Mouse (Mus musculus): Measurements from ENCODE around the gene Acot5. TPM values are rescaled to one million over a fixed set of nuclear protein-coding genes. Genes with fewer than 3 reads are reported as not detected.
A peak's percentile ranks its signal among the peaks of the same experiment; 100 is the strongest.
"Not testable (repeated sequence)": the region's sequence is repeated elsewhere in the genome, so short reads cannot be mapped to it uniquely, and the experiment has no call there.

Gene Acot5
- under 1 TPM; 0.23 to 0.40 TPM for total RNA-seq (2021)
- long read RNA-seq, experiment 1, result 0 reads
- long read RNA-seq, experiment 2, result 0 reads

DNA sequence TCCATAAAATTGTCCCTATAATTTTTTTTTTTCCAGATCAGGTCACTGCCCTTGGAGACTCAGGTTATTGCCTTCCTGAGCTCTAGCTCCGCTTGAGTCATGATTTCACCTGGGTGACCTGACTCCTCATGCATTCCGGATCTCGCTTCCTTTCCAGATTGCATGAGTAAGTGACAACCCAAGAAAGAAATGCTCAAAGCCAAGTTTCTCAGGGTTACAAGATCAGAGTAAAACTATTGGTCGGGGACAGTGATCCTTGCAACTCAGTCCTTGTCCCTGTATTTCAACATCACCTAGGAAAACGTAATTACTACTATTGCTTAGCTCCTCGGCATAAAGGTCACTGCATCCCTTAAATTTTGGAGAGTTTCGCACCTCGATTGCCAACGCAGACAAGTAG lies at the start of gene Acot5:
Gene Acot5 (plus strand): TSS at position 340 of the 400 bp plus-strand sequence.
- no peak for DNase-seq

DNA sequence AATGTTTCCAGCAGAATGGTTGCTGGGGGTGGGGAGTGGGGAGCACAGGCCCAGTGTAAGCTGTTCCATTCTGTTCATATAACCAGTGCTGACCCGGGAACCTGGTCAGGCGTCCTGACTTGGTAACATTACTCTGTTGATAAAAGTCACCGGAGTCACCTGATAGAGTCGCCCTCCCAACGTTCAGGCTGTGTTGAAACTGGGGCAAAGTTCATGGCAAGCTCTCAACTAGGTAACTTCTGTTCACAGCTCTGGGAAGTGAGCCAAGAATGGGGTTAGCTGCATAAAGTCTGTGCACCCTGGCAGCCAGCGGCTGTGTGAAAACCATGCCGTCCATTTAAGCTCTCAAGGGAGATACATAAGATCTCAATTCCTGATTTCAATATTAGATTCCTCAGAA lies 48.6 kb upstream of the Acot5 start:
- DNase-seq, result peak; percentile 56 to 82

DNA sequence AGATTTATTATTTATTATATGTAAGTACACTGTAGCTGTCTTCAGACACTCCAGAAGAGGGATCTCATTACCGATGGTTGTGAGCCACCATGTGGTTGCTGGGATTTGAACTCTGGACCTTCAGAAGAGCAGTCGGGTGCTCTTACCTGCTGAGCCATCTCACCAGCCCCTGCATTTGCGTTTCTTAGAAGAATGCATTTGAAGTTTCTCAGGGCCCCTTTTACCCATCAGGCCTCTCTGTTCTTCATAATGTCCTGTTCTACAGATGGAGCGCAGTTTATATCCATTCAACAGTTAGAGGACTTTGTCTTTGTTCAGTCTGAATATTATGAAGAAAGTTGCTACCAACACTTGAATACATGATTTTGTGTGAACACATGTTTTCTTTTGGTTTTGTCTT lies 46.9 kb upstream of the Acot5 start:
- DNase-seq, result not testable (repeated sequence)

DNA sequence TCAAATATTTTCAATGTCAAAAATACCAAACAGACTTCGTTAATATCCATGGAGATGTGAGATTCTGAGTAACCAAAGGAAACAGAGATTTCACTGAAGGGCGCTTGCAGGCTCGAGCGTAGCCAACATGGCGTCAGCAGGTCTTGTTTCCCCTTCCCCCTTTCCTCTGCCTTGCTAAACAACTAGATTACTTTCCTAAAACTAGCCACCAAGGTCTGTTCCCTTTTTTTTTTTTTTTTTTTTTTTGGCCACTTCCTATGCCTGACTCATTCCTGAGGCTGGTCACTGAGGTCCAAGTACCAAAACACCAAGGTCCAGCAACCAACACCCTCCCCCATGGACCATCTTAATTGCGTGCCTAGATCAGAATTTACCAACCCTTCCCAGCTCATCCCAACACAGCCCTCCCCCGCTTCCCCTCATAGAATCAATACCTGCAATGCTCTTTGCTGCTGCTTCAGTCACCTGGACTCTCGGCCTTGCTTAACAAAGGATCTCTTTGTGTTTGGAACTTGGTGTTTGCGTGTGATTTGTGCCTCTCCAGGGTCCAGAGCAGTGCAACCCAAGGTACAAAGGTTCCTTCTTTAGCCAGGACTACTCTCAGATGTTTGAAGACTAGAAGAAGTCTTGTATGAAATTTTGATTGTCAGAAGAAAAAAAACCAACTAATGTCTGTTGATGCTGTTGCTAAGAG lies 45.9 kb upstream of the Acot5 start:
- DNase-seq, result no peak

DNA sequence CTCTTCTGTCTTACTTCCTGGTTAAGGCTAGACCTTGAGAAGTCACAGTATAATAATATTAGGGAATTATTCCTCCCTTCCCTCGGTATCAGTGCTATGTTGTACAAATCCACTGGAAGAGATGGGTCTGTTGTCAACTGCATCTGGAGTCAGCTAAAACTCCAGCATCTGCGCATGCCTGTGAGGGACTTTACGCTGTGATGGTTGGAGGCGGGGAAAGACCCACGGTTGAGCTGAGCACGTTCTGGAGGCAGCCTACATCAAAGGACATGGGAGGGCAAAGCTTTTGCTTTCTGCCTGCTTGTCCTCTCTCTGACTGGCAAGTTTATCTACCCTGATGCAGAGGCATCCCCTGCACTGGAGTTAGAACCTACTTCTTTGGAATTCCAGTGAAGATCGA lies 43.2 kb upstream of the Acot5 start:
- no peak for DNase-seq

DNA sequence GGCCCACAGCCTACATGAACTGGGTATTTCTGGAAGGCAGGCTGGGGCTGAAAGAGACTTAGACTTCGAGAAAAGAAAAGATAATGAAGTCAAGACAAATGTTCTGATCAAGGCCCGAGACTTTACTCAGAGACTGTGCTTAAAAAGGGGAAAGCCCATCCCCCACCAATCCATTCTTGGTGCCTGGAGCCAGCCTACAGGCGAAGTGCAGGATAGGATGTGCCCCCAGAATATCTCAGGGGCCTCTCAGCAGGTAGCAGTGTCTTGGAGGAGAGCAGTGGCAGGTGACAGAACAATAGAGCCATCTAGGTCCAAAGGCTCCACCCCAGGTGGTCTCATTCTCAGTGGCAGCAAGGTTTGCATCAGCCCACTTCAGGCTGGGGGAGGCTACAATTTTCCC lies 40.8 kb upstream of the Acot5 start:
- not testable (repeated sequence) for DNase-seq

DNA sequence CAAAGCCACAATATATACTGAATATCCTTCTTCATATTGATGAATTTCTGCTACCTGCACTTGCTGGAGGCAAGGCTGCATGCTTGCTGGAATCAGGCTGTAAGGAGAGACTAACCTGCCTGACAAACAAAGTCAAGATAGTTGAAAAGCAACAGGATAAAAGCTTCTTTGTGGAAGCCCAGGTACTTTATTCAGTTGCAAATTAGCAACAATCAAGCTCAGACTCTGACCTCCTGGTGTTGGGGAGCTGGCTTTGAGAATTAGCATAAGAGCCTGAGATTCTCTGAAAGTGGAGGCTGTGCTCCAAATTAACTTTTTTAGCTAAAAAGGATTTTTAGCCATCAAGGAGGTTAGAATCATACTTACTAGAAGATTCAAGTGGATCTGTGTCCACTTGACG lies 40.1 kb upstream of the Acot5 start:
- not testable (repeated sequence) for DNase-seq

DNA sequence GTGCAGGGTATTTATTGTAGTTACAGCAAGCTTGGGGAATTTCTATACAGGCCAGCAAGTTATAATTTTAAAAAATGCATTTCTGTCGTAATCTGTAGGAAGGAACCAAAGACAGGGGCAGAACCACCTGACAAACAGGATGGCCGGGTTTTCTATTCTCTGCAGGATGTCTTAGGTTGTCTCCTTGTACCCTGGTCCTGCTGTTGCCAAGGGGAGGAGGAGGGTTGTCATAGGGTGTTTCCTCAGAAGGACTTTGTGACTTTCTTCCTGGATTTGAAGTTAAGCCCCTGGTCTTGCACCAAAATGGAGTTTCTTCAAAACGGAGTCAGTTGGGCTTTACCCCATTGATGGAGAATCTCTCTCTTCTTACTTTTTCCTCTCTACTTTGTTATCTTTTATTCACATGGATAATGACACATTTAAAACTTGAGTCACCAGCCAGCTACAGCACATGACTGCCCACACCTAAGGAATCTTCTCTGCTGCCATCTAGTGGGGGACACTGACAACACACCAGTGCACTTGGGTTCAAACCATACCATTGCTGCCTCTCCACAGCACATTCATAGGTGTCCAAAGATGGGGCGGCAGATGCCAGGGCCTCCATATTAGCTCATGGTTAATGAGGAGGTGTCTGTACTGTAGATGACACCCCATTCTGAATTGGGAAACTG lies 38.3 kb upstream of the Acot5 start:
- peak; percentile 81 to 87 for DNase-seq

DNA sequence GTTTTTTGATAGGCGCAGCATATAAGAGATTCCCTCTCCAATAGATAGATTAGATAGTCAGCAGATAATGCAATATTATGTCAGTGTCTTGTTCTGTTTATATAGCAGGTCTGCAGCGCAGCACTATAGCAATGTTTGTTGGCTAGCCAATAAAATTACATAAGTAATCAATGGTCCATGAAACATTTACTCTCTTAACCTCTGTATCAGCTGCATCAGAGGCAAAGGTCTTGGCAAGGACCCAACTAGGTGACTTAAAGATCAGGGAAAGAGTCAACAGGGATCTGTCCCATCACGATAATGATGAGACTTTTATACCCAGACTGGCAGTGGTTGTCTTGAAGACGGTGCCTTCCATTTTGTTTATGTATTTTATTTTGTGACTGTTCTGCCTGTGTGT lies 36.3 kb upstream of the Acot5 start:
- DNase-seq, result no peak

DNA sequence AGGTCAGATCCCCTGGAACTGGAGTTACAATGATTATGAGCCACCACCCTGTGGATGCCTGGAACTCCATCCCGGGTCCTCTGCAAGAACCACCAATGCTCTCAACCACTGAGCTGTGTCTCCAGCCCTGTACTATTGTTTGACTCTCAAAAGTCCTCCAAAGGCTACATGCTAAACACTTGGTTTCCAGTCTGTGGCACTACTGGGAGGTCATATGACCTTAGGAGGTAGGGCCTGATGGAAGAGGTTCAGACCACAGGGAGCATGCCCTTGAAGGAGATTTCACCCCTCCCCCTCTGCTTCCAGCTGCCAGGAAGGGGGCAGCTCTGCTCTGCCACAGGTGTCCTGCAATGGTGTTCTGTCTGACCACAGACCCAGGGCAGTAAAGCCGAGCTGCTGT lies 35.8 kb upstream of the Acot5 start:
- DNase-seq, result not testable (repeated sequence)

DNA sequence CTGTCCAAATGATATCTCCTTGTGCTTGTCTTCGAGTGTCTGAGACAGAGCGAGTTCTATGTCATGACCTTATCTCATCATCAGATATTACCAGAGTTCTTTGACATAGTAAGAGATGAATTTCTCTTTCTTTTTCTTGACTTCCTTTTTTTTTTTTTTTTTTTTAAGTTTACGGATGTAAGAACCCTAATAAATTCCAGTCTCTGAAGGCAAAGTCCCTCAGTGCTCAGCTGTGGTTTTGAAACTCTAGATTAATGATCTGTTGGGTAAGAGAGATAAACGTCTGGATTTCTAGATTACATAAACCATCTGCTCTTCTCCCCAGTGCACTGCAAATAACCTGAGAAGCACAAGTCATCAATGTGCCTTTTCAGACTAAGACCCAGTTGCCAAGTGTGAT lies 35.0 kb upstream of the Acot5 start:
- DNase-seq, result no peak

DNA sequence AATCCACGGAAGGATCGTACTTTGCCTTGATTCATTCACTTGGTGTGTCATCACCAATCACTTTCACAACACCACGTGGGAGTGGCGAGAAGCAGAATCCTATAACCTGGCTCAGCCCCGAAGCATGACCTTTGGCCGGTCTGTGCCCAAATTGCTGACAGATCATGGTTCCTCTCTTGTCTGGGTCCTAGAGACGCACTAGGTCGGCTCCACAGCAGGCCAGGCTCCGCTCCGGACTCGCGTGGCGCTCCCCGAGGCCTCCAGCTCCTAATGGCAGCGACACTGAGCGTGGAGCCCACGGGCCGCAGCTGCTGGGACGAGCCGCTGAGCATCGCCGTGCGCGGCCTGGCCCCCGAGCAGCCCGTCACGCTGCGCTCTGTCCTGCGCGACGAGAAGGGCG lies 30.9 kb upstream of the Acot5 start, which contains the start of gene Acot4:
Gene Acot4 (plus strand): TSS at position 139 of the 400 bp plus-strand sequence.
- DNase-seq, result peak; percentile 51 to 55

DNA sequence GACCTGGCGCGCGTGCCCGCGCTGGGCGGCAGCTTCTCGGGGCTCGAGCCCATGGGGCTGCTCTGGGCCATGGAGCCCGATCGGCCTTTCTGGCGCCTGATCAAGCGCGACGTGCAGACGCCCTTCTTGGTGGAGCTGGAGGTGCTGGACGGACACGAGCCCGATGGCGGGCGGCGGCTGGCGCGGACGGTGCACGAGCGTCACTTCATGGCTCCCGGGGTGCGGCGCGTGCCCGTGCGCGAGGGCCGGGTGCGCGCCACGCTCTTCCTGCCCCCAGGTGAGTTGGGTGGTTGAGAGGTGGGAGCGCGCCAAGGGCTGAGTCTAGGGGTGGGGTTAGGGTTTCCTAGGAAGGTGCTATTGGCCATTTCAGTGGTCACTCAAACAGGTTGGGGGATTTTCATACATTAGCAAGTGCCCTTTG lies 30.4 kb upstream of the Acot5 start, which contains the start of gene Gm49366:
Gene Gm49366 (plus strand): TSS at position 245 of the 421 bp plus-strand sequence.
- peak; percentile 38 to 40 for DNase-seq

DNA sequence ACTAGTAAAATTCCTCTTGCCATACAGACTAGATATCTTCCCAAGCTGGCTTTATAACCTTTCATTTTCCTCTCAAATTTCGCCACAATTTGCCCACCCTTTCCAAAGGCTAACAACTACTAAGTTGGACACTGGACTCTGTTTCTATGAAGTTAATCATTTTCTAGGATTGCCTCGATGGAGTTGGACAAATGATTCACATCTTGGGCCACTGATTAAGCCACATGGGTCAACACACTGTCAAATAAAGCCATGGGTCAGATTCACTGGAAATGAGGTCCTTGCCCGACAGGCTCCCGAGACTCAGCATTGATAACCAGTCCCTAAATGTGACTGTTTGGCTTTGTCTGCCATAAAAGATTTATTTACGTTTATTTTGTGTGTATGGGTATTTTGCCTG lies 26.9 kb upstream of the Acot5 start:
- no peak for DNase-seq

DNA sequence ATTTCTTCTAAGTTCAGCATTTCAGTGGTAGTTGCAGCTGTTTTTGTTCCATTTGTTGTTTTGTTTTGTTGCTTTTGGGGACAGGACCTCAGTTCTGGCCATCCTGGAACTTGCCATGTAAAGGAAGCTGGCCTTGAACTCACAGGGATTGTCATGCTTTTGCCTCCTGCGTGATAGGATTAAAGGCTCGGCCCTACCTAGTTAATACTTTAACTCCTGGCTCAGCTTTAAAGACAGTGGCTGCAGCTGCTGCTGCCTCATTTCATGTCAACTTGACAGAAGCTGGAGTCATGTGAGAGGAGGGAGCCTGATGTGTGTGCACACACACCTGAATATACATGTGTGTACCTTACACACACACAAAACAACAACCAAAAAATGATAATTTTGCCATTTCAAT lies 25.1 kb upstream of the Acot5 start:
- DNase-seq, result no peak

DNA sequence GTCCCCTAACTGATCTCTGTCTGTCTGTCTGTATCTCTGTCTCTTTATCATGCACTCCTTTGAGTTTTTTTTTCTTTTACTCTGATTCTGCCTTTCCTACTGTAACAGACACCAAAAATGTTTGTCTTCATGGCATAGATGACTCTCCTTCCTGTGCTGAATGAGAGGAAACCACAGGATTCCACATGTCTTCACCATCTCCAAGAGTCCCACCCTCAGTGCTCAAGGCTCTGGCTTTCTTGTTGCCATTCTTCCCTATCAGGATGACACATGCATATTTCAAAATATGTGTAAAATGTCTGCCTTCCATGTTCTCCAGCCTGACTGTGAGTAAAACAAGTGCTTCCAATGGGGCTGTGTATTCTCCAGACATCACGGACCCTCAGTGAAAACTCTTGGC lies 22.2 kb upstream of the Acot5 start:
- DNase-seq, result no peak

DNA sequence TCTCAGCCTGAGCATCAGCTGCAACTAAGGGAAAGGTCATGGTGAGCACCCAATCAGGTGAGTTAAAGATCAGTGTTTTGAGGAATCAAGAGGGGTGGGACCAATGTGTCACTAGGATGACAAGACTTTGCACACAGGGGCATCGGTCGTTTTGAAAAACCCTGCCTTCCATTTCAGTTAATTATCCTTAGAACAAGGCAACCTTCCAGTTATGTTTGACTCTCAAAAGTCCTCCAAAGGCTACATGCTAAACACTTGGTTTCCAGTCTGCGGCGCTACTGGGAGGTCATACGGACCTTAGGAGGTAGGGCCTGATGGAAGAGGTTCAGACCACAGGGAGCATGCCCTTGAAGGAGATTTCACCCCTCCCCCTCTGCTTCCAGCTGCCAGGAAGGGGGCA lies 18.4 kb upstream of the Acot5 start:
- DNase-seq, result not testable (repeated sequence)

DNA sequence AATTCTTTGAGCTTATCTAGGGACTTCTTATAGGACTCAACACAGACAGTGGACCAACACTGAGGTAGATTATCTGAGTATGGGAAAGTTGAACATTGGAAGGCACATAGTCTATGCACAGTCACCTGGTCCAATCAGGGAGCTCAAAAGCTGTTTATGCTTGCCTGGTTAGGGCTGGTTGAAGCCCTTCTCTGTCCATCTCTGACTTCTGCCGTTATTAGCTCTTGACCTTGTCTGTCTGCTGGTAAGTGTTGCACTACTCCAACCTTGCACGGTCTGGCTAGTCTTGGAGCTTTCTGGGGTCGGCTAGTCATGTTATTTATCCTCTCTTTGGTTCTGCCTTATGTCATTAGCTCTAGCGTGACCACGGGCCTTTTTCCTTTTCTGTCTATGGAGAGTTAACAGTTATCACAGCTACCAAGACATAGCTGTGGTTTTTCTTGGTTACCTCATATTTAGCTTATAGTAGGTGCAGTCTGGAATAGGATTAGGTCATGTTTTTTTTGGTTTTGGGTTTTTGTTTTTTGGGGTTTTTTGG lies 17.1 kb upstream of the Acot5 start, which contains the start of gene Acot3:
Gene Acot3 (plus strand): TSS at position 208 of the 538 bp plus-strand sequence.
- no peak for DNase-seq

DNA sequence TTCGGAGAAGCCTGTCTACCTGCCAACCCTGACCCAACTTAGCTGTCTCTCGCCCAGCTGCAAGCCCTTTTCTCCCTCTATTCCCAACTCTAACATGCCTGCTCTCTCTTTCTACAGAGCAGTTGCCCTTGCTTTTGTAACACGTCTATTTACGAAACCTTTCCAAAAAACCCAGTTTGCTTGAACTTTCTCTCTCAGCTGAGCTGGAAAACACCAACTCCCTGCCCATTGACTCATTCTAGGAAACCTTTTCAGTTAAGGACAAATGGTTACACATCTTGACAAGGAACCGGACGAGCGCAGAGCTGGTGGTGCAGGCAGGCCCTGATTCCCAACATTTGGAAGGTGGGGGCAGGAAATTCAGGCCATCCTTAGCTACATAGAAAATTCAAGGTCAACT lies 16.5 kb upstream of the Acot5 start:
- no peak for DNase-seq

DNA sequence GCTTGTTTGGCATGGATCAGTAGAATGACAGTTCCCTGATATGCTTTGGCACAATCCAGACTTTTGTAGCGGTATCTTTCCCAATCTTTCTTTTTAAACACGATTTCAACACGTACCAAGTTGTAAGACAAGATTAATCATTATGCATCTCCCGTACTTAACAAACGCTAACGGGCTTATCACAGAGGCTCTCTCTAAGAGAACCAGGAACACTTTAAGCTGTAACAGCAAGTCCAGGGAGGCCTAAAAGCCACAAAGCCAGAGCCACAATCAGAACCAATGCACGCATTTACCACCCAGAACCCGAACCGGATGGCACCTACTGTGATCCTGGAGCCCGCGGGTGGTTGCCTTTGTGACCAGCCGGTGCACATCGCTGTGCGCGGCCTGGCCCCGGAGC lies 16.0 kb upstream of the Acot5 start:
- DNase-seq, result no peak

DNA sequence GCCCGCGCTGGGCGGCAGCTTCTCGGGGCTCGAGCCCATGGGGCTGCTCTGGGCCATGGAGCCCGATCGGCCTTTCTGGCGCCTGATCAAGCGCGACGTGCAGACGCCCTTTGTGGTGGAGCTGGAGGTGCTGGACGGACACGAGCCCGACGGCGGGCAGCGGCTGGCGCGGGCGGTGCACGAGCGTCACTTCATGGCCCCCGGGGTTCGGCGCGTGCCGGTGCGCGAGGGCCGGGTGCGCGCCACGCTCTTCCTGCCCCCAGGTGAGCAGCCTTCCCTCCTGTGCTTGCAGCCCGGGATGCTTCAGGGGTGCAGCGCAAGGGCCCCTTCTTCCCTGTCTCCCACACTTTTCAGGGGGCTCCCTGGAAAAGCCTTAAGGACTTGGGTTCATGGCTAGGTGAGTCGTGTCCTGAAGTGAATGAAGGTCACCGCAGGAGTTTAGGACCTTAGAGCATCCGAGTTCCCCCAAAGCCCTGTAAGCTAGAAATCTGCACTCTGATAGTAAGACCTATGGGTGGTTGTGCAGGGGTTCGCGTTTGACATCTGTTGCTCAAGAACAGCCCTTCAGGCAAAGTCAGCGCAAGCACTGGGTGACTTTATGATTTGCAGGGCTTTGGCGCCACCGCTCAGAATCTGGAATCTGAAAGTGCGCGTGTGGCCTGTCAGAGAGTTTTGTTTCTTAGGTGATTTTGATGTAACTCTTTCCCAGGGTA lies 15.3 kb upstream of the Acot5 start:
- DNase-seq, result peak; percentile 28 to 32

DNA sequence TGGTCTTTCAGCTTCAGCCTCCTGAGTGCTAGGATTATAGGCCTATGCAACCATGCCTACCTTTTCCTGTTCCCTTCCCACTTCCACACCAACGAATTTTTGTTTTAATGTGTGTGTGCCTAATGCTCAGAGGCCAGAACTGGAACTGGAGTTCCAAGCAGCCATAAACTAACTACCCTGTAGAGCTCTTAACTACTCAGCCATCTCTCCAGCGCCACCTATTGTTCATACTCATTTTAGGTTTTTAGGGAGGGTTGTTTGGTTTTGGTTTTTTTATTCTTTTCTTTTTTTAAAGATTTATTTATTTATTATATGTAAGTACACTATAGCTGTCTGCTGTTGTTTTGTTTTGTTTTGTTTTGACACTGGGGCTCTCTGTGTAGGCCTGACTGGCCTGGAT lies 8.2 kb upstream of the Acot5 start:
- DNase-seq, result no peak

DNA sequence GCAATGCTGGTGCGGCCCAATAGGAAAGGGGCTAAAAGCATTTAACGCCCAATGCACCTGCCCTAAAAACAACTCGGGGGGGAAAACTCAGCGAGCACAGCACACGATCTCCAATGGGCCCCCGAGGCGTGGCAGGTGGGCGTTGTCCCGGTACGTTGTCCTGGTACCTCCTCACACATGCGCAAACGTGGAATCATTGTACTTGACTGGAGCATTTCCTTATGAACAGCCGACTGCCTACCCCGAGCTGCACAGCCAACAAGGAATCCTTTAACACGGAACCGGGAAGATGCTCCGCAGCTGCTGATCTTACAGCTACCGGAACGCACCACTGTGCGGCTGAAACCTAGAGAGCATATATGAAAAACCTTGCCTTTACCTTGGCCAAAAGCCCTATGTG lies 6.8 kb upstream of the Acot5 start:
- no peak for DNase-seq
